Mouse (Mus musculus) adipocyte (in vitro differentiated cells): Measurements from ENCODE around the gene Trp53tg5.

Experiments
- DNase-seq: peaks from one replicate; pipeline ENCODE4 v3.0.0-alpha.2; 2016; ENCODE audit warnings: low spot score

Trp53tg5 gene

DNA sequence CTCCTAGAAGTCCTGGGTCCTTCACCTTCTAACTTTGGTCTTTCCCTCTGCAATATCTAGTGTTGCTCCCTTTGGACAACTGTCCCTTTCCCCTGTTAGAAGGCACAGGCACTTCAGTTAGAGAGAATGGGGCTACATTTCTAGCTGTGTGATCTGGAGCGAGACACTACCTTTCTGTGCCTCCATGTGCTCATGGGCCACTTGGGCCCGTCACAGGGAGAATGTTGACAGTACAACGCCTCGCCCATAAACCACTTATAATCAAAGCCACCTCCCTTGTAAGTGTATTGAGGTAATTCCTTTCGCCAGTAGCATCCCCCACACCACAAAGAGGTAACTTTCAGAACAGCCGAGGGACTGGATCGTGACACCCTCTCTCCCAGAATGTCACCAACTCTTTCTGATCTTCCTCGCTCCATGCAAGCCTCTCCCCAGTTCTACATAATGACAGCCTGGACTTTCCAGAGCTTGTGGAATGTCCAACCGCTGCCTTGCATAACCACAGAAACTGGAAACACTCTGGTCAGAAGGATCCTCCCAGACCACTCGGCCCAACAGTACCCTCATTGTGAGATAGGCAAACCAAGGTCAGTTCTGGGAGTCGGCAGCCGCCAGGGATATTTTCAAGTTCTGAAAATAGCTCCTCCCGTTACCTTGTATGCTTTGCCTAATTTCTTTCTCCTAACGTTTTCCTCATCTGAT is 24.0 kb downstream of the Trp53tg5 start:
- DNase-seq: no peak

DNA sequence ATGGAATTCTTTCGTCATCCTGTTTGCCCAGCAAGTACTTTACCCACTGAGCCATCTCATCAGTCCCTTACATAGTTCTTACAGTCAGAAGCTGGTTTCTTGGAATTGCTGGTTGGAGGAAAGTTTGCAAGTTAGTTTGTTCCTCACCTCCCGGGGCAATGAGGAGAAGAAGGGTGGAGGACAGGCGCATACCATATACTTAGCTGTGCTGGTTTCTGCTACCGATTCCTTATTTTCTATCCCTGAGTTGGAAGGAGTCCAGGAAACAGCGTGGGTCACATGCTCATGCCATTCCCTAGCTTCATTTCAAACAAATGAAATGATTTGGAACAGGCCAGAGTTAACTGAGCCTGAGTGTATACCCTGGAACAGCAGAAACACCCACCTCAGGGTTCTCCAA is 24.6 kb downstream of the Trp53tg5 start:
- no peak for DNase-seq

DNA sequence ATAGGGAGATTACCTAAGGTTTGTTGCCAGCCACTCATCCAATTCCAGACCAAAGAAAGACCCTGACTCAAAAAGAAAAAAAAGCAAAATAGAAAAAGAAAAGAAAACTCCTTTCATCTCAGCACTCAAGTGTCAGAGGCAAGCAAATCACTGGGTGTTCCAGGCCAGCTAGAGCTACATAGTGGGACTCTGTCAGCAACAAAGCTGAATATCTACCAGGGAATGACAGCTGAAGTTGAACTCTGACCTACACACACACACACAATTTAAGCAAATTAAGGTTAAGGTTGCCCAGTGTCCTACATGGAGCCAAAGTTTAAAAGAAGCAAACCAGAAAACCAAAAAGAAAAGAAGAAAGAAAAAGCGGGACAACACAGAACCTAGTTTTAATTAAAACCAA is 25.4 kb downstream of the Trp53tg5 start:
- no peak for DNase-seq

DNA sequence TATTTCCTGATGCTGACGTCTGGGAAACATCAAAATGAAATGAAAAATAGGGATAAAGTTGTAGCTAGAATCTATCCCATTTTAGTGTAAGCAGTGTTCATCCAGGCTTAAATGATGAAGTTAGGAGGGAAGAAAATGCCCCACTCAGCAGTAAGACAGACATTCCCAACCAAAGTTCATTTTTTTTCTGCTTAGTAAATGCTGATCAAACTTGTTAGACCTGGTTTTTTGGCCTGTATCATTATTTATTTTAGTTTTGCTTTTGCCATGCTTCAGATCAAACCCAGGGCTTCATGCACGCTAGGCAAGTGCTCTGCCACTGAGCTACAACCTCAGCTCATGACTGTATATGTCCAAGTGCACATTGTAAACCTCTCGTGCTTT is 27.4 kb downstream of the Trp53tg5 start:
- no peak for DNase-seq

DNA sequence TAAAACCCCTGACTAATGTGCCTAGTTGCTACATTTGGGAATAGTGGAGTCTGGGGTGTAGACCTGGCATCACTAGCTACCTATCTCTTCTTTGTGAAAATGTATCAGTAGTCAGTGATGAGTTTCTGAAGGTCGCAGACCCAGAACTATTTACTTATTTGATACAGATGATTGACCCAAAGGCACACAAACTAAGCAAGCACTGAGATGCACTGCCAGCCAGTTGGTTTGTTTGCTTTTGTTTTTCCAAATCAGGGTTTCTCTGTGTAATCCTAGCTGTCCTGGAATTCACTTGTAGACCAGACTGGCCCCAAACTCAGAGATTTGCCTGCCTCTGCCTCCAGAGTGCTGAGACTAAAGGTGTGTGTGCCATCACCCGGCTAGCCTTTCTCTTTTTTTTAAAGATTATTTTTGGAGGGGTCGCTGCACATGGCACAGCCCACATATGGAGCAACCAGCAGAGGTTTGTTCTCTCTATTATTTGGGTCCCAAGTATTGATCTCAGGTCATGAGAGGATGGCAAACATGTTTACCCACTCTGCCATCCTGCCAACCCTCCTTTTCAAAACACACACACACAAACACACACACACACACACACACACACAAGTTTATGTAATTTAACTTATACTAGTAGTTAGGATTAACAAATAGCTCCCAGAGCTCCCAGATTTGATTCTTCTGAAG is 28.0 kb downstream of the Trp53tg5 start:
- DNase-seq: no peak

DNA sequence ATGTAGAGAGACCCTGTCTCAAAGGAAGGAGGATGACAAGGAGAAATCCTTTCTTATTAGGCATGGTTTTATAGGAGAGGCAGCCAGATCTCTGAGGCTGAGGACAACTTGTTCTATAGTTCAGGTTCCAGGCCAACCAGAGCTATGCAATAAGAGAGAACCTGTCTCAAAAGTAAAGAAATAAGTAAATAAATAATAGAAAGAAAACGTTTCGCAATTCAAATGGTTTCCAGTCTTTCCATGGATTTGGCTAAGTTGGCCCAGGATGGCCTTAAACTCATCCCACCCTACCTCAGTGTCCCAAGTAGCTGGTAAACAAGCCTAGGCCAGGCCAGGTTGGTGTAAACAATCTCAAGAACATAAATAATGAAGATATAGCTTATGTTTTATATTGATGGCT is 28.8 kb downstream of the Trp53tg5 start:
- no peak for DNase-seq

DNA sequence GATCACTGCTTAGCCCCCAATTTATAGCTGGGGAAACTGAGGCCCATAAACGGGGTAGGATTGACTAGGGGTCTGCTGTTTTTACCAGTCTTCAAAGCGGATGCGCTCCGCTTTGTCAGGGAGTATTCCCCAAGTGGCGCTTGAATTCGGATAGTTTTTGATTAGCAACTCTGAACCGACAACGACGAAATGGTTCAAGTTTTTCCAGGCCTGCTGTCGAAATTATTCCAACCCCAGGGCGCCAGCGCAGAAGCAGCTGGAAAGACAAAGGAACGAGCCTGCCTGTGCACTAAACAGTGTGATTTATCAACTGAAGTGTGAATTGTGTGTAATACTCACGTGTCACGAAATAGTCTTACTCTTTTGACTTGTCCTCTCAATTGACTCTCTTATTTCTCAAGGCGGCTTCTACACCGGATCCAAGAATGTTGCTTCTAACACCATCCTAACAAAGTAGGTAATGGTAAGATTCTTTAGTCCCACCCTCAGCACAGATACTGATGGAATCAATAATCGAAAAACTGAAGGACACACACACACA is 30.0 kb downstream of the Trp53tg5 start, which contains the start of gene Sdc4:
TSS of gene Sdc4 (minus strand) at position 428 of the 541 bp plus-strand sequence.
- no peak for DNase-seq

DNA sequence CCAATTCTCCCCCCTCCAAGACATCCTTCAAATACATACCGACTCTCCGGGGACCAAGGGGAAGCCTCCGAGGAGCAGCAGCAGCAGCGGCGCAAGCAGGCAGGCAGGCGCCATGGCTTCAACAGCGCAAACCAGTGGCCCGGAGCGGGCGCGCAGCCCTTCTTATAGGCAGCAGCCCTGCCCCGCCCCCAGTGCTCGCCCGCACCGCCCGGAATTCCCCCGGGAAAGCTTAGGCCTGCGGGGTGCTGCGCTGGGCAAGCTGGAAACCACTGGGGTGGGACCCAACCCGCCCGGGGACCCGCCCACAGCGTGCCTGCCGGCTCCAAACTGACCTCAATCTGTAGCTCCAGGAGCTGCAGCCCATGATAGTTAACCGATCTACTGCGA is 30.5 kb downstream of the Trp53tg5 start:
- DNase-seq: peak; percentile 81

DNA sequence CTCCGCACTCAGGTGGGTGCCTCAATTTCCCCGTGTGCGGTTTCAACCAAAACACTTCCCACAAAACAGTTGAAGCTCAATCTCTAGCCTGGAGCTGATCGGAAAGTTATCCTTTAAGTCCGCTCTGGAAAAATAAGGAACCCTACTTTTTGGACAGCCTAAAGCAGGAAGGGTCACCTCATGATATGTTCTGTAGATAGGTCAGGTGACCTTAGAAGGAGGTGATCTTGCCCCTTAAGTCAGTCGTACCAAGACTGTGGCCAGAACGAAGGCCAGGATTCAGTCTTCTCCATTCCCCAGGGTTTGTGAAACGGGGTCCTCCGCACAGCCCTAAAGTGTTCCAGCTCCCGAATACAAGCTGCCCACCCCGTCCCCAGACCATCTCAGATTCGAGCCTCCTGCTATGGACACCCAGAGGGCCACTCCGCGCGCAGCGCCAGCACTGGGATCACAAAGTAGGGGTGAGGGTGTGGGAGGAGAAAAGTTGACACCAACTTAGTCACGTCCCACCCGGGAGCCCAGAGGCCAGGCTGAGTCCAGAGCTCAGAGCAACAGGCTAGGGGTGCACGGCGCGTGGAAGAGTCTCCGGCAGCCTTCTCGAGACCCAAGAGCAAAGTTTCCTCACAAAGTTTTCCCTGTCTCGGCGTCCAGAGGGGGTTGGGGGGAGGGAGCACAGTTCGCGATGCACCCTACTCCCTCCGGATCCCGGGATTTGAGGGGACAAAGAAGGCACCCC is 31.0 kb downstream of the Trp53tg5 start:
- peak; percentile 71 for DNase-seq

DNA sequence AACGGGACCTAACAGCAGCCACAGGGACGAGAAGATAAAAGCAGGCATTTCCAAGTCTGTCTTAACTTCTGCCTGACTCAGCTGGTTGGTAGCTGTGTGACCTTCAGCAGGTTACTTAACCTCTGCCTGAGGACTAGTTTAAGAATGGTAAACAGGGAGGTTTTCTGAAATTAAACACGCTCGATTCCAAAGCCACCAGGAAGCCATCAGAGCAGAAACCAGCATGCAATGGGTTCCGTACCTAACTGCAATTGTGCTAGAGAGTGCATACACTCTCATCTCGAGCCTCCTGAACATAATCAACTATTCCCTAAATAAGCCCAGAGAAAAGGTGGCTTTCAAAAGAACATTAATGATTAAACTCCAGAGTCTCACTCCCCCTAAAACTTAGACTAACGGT is 31.8 kb downstream of the Trp53tg5 start:
- peak; percentile 21 for DNase-seq

DNA sequence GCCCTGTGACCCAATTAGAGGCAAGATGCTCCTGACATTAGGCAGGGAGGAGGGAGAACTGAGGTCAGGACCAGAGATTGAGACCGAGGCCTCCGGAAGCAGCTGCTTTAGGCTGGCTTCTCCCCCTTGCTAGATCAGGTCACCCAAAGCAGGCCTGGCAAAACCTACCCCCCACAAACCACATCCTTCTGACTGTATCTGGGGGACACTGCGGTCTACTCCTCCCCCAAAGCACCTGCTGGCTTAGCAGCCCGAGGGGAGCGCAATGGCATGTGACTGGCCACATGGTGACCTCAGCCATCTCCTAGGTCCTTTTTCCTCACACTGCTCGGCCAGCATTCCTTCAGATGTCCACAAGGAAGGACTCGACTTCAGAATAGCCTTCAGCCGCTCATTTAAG is 32.4 kb downstream of the Trp53tg5 start:
- no peak for DNase-seq

DNA sequence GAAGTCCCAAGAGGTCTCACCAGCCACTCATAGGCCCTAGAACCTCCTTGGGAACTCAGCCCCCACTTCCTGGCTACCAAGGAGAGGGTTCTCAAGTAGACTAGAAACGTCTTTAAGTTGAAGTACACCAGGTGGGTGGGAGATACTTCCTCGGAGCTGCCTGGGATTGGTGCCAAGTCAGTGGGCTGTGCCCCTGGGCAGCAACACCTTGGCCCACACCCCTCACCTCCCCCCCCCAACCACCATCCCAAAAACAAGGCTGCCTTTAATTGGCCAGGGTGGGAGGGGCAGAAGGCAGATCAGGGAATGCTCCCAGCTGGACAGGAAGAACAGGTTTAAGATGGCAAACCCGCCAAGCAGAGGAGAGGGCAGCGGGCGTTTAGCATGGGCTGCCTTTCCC is 33.2 kb downstream of the Trp53tg5 start:
- no peak for DNase-seq

DNA sequence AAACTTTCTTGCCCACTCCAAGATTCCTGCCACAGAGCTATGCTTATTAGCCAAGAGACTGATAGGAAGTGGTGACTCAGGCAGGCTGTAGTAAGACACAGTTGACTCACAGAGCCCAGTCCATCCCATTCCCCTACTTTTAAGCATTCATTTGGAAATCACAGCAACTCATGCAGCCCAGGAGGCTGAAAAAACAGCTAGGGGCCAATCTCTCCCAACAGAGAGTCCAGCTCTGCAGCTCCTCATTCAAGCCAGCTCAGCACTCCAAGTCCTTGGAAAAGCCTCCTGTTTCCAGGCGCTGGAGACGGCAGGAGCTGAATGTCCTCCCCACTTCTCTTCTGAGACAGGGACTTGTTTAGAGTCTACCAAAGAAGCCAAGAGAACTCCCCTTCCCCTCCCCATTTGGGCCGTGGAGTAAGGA is 34.5 kb downstream of the Trp53tg5 start:
- peak; percentile 63 for DNase-seq

DNA sequence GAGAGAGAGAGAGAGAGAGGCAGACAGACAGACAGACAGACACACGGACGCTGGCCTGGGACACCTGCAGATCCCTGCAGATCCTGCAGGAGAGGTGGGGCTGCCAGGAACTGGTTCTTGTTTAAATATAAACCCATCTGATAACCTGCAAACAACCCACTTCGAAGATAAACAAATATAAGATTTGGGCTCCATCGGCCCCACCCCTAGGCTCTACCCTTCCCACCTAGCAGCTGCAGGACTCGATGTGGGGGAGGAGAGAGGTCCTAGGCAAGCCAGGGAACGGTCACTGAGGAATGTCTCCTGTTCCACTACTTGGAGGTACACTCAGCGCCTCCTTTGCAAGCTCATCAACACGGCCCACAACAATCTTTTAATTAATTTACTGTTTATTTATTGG is 35.3 kb downstream of the Trp53tg5 start:
- DNase-seq: no peak

DNA sequence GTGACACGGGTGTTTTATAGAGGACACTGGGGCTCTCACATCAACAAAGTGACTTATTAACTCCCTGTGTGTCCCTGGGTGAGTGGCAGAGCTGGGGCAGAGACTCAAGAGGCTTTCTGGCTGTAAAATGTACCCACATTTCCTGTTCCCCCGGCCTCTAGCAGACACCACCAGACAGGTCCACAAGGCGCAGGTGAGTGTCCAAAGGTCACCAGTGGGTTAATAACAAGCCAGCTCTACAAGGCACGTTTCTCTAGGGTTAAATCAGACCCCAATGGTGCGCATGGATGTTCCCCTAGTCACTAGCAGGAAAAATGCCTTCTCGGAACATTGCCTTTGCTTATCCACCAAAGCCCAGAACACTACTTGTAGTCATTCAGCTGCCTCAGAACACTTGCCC is 35.8 kb downstream of the Trp53tg5 start:
- no peak for DNase-seq

DNA sequence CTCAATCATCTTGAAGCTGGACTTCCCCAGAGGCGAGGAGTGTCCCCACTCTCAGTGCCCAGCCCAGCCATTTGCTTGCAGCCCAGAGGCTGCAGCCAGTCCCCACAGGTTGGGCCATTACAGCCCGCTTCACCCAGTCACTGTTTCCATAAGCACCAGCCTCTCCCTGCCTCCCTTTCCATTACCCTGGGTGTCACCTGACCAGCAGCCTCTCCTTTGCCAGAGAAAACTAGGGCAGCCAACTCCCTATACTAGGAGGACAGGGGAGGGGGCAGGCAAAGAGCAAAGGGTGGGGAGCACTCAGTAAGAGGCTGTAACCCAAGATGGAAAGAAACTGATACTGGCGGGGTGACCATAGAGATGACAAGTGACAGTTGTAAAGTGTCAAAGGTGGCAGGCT is 36.6 kb downstream of the Trp53tg5 start:
- peak; percentile 48 for DNase-seq

DNA sequence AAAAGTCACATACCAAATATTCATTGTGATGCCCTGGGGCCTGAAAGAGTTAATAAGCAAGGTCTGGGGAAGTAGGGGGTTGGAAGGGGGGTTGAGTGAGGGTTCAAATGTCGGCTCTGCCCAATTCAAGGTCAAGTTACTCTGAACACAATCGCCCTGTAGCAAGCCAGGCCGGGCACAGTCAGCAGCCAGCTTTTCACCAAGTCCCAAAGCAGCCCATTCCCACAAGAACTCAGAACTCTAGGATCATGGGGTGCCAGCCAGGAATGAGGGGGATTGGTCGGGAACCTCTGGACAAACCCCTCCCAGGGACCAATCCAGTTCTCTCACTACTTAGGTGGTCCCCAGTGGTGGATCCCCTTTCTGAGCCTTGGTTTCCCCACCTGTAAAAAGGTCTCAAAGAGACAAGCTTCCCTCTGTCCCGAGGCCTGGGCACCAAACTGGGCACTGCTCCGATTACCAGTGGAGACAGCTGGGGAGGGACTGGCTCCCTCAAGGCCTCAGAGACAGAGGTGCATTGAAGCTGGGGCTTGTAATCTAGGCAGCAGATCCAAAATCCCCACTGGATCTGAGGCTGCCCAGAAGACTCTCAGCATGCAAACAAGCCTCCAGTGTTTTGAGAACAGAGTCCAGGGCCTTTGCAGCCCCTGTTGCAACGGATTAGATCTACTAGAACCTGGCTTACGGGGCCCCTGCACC is 37.2 kb downstream of the Trp53tg5 start:
- no peak for DNase-seq

DNA sequence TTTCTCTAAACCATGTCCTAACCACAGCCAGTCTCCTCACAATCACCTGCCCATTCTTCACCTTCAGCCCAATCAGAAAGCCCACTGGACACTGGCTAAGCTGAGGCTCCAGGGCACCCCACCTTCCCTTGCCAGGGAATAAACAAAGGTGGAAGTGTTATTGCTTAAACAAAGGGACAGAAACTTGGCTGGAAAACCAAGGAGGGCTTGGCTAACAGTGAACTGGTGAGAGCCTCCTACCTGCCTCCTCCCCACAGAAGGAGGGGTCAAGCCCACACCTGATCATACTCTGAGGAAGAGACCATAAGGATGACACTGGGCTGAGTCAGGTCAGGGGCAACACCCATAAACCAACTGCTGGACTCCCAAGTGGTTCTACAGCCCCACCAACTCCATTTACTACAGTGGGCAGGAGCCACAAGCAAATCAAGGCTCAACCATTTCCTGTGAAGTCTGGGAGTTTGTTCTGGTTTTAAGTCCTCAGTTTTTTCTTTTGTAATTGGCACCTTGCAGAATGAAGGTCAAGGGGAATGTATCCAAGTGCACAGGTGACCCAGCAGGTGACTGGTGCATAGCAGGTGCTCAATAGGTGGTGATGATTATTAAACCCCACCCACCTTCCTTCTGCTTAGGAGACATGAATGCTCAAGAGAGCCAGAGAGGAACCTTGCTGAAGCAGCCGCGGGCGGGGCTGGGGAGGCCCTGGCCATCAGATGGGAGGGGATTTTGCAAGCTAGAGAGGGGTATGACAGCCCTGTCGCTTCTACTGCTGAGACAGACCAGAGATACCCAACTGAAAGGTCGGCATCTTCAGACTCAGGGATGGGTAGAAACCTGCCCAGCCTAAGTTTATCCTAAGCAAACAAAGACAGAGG is 38.1 kb downstream of the Trp53tg5 start:
- no peak for DNase-seq

DNA sequence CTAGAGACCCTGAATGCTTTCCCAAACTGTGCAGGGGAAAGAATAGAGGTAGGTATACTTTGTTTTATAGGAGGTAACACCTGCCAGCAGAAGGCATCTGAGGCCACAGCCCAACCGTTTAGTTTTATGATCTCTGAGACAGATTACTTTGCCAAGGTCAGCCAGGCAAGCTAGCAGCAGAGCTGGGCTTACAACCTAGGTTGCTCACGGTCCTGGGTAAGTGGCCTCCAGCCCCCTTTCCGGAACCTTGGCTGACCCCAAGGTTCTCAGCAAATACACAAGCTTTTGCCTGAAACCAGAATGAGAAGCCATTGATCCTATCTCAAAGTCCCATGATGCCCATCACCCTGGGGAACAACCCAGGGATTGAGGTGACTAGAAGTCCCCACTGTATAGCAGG is 38.8 kb downstream of the Trp53tg5 start:
- no peak for DNase-seq

DNA sequence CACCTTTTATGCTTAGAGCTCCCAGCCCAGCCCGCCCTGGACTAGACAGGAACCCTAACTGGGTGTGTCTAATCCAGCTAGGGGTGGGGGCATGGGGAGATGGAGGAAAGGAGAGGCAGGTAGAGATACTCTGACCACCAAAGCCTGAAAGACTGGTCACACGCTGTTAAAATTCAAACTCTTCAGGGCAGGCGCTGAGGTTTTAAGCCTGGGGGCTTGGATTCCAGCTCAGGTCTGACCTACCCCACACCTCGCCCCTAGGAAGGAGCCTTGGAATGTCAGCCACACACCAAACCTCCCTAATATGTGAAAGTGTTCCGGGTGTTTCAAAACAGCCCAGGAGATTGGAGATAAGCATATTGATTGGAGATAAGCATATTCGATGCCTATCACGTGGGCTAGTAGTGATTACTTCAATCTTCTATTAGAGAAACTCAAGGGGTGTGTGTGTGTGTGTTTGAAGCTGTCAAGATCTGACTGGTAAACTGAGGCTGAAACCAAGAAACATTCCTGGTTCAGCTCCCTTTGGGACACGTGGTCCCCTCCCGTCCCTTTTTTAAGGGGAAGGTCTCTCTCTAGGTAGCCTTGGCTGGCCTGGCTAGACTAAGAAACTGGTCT is 40.1 kb downstream of the Trp53tg5 start:
- no peak for DNase-seq
